Mouse (Mus musculus): Measurements from ENCODE around the gene Kctd3. TPM values are rescaled to one million over a fixed set of nuclear protein-coding genes. Genes with fewer than 3 reads are reported as not detected.
"Not testable (repeated sequence)": the region's sequence is repeated elsewhere in the genome, so short reads cannot be mapped to it uniquely, and the experiment has no call there.

Kctd3 gene
- polyA plus RNA-seq, 1 experiment from 2014 or later: 54.1 TPM

- no peak overlapping the region for H3K9ac ChIP-seq
- H3K27me3 ChIP-seq (ENCODE audit: control insufficient read depth, insufficient read depth, low read length): no peaks in the 10 kb centered on the region
- H3K9me3 ChIP-seq (ENCODE audit: control insufficient read depth, low read length): no peaks in the 10 kb centered on the region
- WGBS: 76% methylated on average over 3 of the region's 3 CpGs
- ATAC-seq (ENCODE audit: low FRiP score) (no peak), DNase-seq (ENCODE audit: low spot score) (no peak)
- H3K4me3 ChIP-seq (replicated peaks; ENCODE audit: low read length): no peak overlapping the region
- no peak overlapping the region for H3K27ac ChIP-seq
- H3K36me3 ChIP-seq (replicated peaks; ENCODE audit: control insufficient read depth, insufficient read depth): no peaks in the 10 kb centered on the region
- H3K4me1 ChIP-seq (replicated peaks; ENCODE audit: control insufficient read depth, insufficient read depth, low read length): no peaks in the 10 kb centered on the region
- no peak overlapping the region for H3K4me2 ChIP-seq (replicated peaks)
Measured at GRCm38 (mm10) chr1:189046831-189047230, 39.2 kb upstream of the Kctd3 start.

- Histone ChIP-seq H3K27me3 (ENCODE audit: control insufficient read depth, insufficient read depth, low read length) (no peaks in the 10 kb centered on the region), H3K4me3 (replicated peaks; ENCODE audit: low read length) (no peak overlapping the region), H3K9ac (no peak overlapping the region), H3K4me2 (replicated peaks) (no peak overlapping the region), H3K9me3 (ENCODE audit: control insufficient read depth, low read length) (no peaks in the 10 kb centered on the region), H3K36me3 (replicated peaks; ENCODE audit: control insufficient read depth, insufficient read depth) (no peaks in the 10 kb centered on the region), H3K27ac (no peak overlapping the region), H3K4me1 (replicated peaks; ENCODE audit: control insufficient read depth, insufficient read depth, low read length) (no peaks in the 10 kb centered on the region)
- ATAC-seq (ENCODE audit: low FRiP score) (no peak), DNase-seq (ENCODE audit: low spot score) (no peak)
- 90% methylated on average over 3 of the region's 3 CpGs for WGBS
Measured at GRCm38 (mm10) chr1:189046301-189046700, 38.7 kb upstream of the Kctd3 start.

- Histone ChIP-seq H3K4me2 (replicated peaks) (no peak overlapping the region), H3K4me3 (replicated peaks; ENCODE audit: low read length) (no peak overlapping the region), H3K27ac (no peak overlapping the region), H3K36me3 (replicated peaks; ENCODE audit: control insufficient read depth, insufficient read depth) (no peaks in the 10 kb centered on the region), H3K9ac (no peak overlapping the region), H3K4me1 (replicated peaks; ENCODE audit: control insufficient read depth, insufficient read depth, low read length) (no peaks in the 10 kb centered on the region), H3K27me3 (ENCODE audit: control insufficient read depth, insufficient read depth, low read length) (no peaks in the 10 kb centered on the region), H3K9me3 (ENCODE audit: control insufficient read depth, low read length) (0 out of 2 replicates have a peak, but pooled peaks cover 4% of the 10 kb centered on the region)
- ATAC-seq (ENCODE audit: low FRiP score): no peak
- WGBS: 92% methylated on average over 12 of the region's 12 CpGs
- DNase-seq (ENCODE audit: low spot score): no peak
Measured at GRCm38 (mm10) chr1:189041261-189041660, 33.6 kb upstream of the Kctd3 start.

DNA sequence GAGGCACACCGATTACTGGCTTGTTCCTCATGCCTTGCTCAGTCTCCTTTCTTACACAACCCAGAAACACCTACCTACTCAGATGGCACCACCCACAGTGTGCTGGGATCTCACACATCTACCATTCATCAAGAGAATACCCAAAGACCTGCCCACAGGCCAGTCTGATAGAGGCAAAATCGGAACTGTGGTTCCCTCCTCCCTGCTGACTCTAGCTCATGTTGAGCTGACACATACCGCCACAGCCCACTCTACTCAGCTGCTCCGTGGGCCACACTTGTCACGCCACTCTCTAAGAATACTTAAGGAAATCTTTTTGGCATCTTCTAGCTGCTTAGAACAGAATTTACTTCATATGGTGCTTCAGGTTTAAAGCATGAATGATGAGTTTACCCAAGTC, 31.7 kb upstream of the Kctd3 start:
- WGBS: 93% methylated on average over 5 of the region's 5 CpGs
- Histone ChIP-seq H3K4me2 (replicated peaks) (no peak overlapping the region), H3K27me3 (ENCODE audit: control insufficient read depth, insufficient read depth, low read length) (no peaks in the 10 kb centered on the region), H3K9ac (no peak overlapping the region), H3K4me1 (replicated peaks; ENCODE audit: control insufficient read depth, insufficient read depth, low read length) (no peaks in the 10 kb centered on the region), H3K36me3 (replicated peaks; ENCODE audit: control insufficient read depth, insufficient read depth) (no peaks in the 10 kb centered on the region), H3K27ac (no peak overlapping the region), H3K9me3 (ENCODE audit: control insufficient read depth, low read length) (0 out of 2 replicates have a peak, but pooled peaks cover 4% of the 10 kb centered on the region), H3K4me3 (replicated peaks; ENCODE audit: low read length) (no peak overlapping the region)
- DNase-seq (ENCODE audit: low spot score) (no peak), ATAC-seq (ENCODE audit: low FRiP score) (no peak)

GRCm38 (mm10) chr1:189032817-189033216, 25.2 kb upstream of the Kctd3 start:
- ATAC-seq (ENCODE audit: low FRiP score); H3K9ac ChIP-seq; H3K27ac ChIP-seq; DNase-seq (ENCODE audit: low spot score); H3K36me3 ChIP-seq (replicated peaks; ENCODE audit: control insufficient read depth, insufficient read depth); H3K4me3 ChIP-seq (replicated peaks; ENCODE audit: low read length); H3K9me3 ChIP-seq (ENCODE audit: control insufficient read depth, low read length); H3K4me2 ChIP-seq (replicated peaks); H3K4me1 ChIP-seq (replicated peaks; ENCODE audit: control insufficient read depth, insufficient read depth, low read length); H3K27me3 ChIP-seq (ENCODE audit: control insufficient read depth, insufficient read depth, low read length): not testable (repeated sequence)
- WGBS: 97% methylated on average over 2 of the region's 2 CpGs

- WGBS: 82% methylated on average over 7 of the region's 7 CpGs
- no peaks in the 10 kb centered on the region for H3K9me3 ChIP-seq (ENCODE audit: control insufficient read depth, low read length)
- H3K9ac ChIP-seq: no peak overlapping the region
- H3K4me2 ChIP-seq (replicated peaks): no peak overlapping the region
- H3K27me3 ChIP-seq (ENCODE audit: control insufficient read depth, insufficient read depth, low read length): no peaks in the 10 kb centered on the region
- DNase-seq (ENCODE audit: low spot score): no peak
- H3K27ac ChIP-seq: no peak overlapping the region
- ATAC-seq (ENCODE audit: low FRiP score): no peak
- no peaks in the 10 kb centered on the region for H3K4me1 ChIP-seq (replicated peaks; ENCODE audit: control insufficient read depth, insufficient read depth, low read length)
- no peaks in the 10 kb centered on the region for H3K36me3 ChIP-seq (replicated peaks; ENCODE audit: control insufficient read depth, insufficient read depth)
- H3K4me3 ChIP-seq (replicated peaks; ENCODE audit: low read length): no peak overlapping the region
Measured at GRCm38 (mm10) chr1:189030975-189031374, 23.3 kb upstream of the Kctd3 start.

DNA sequence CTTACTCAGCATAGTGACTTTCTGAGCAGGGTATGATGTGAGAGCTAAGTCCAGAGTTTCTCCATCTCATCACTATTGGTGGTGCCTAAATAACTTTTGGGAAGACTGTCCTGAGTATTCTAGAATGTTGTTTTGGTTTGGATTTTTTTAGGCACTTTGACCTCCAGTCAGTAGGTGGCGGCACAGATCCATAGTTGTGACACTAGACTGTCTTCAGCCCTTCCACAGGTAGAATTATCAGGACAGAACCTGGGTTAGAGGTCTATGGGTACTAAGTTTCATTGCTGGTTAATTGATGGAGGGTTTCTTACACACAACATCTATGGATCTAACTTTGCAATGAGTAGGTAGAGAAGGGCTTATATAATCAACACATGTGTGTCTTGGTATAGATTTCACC, 20.6 kb upstream of the Kctd3 start:
- ATAC-seq (ENCODE audit: low FRiP score) (no peak), DNase-seq (ENCODE audit: low spot score) (peak; percentile 74)
- no peak overlapping the region for H3K4me3 ChIP-seq (replicated peaks; ENCODE audit: low read length)
- no peaks in the 10 kb centered on the region for H3K27me3 ChIP-seq (ENCODE audit: control insufficient read depth, insufficient read depth, low read length)
- 63% methylated on average over 1 of the region's 1 CpGs for WGBS
- no peaks in the 10 kb centered on the region for H3K9me3 ChIP-seq (ENCODE audit: control insufficient read depth, low read length)
- no peaks in the 10 kb centered on the region for H3K36me3 ChIP-seq (replicated peaks; ENCODE audit: control insufficient read depth, insufficient read depth)
- no peak overlapping the region for H3K9ac ChIP-seq
- H3K4me2 ChIP-seq (replicated peaks): no peak overlapping the region
- H3K4me1 ChIP-seq (replicated peaks; ENCODE audit: control insufficient read depth, insufficient read depth, low read length): no peaks in the 10 kb centered on the region
- H3K27ac ChIP-seq: no peak overlapping the region

DNA sequence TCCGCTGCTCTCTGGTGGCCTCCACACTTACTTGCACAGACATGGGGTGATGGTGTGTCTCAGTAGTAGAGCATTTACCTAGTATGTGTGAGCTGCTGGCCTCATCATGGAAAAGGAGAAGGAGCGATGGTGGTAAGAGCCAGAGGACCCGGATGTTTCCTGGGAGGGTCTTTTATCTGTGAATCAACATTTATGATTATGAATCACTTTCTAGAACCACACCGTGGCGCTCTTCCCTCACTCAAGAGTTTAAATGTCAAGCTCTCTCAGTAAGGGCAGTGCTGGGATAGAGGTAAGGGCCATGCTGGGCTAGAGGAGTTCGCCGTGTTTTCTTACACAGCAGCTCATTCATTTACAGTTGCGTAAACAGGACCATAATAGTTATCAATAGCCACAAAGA, 19.2 kb upstream of the Kctd3 start:
- Histone ChIP-seq H3K27ac (no peak overlapping the region), H3K4me2 (replicated peaks) (no peak overlapping the region), H3K9ac (no peak overlapping the region), H3K27me3 (ENCODE audit: control insufficient read depth, insufficient read depth, low read length) (no peaks in the 10 kb centered on the region), H3K4me1 (replicated peaks; ENCODE audit: control insufficient read depth, insufficient read depth, low read length) (no peaks in the 10 kb centered on the region), H3K36me3 (replicated peaks; ENCODE audit: control insufficient read depth, insufficient read depth) (no peaks in the 10 kb centered on the region), H3K9me3 (ENCODE audit: control insufficient read depth, low read length) (no peaks in the 10 kb centered on the region), H3K4me3 (replicated peaks; ENCODE audit: low read length) (no peak overlapping the region)
- no peak for ATAC-seq (ENCODE audit: low FRiP score)
- WGBS: 61% methylated on average over 8 of the region's 8 CpGs
- peak; percentile 69 for DNase-seq (ENCODE audit: low spot score)

GRCm38 (mm10) chr1:189023701-189024080, 16.1 kb upstream of the Kctd3 start:
- Histone ChIP-seq H3K4me2 (replicated peaks) (no peak overlapping the region), H3K9ac (no peak overlapping the region), H3K4me1 (replicated peaks; ENCODE audit: control insufficient read depth, insufficient read depth, low read length) (no peaks in the 10 kb centered on the region), H3K9me3 (ENCODE audit: control insufficient read depth, low read length) (no peaks in the 10 kb centered on the region), H3K27ac (no peak overlapping the region), H3K4me3 (replicated peaks; ENCODE audit: low read length) (no peak overlapping the region), H3K36me3 (replicated peaks; ENCODE audit: control insufficient read depth, insufficient read depth) (no peaks in the 10 kb centered on the region), H3K27me3 (ENCODE audit: control insufficient read depth, insufficient read depth, low read length) (no peaks in the 10 kb centered on the region)
- no peak for ATAC-seq (ENCODE audit: low FRiP score)
- DNase-seq (ENCODE audit: low spot score): no peak
- WGBS: 89% methylated on average over 1 of the region's 1 CpGs

DNA sequence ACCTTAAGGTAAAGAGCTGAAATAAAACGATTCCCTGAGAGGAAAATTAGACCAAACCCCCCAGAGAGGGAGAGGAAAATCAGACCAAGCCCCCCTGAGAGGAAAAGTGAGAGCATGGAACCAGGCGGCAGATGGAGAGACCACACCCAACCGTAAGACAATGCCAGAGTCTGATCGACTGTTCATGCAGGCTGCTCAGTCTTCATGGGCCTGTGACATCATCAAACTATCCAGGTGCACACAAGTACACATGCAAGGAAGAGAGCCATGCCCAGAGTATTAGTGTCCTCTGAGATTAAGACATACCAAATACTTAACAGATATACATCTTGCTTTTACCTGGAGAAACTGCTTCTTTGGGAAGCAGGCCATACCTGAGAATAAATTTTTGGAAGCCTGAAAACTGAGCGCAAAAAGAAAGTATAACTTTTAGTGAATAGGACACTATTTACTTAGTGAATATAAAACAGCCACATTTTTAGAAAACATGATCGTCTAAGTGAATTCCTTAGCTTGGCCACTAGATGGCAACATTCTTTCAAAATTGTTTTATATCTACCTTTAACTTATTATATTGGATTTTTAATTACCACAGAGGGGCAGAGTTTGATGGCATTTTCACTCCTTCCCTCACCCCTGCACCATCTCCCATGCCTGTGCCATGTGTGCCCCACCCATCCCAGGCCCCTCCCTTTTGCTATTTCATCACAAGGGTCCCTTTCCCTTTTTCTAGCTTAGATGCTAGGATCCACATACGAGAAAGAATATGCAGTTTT, 15.5 kb upstream of the Kctd3 start:
- DNase-seq (ENCODE audit: low spot score) (peak; percentile 75), ATAC-seq (ENCODE audit: low FRiP score) (no peak)
- no peaks in the 10 kb centered on the region for H3K9me3 ChIP-seq (ENCODE audit: control insufficient read depth, low read length)
- WGBS: 47% methylated on average over 7 of the region's 7 CpGs
- no peak overlapping the region for H3K4me3 ChIP-seq (replicated peaks; ENCODE audit: low read length)
- H3K9ac ChIP-seq: no peak overlapping the region
- H3K36me3 ChIP-seq (replicated peaks; ENCODE audit: control insufficient read depth, insufficient read depth): no peaks in the 10 kb centered on the region
- H3K27ac ChIP-seq: no peak overlapping the region
- H3K4me1 ChIP-seq (replicated peaks; ENCODE audit: control insufficient read depth, insufficient read depth, low read length): no peaks in the 10 kb centered on the region
- H3K4me2 ChIP-seq (replicated peaks): no peak overlapping the region
- no peaks in the 10 kb centered on the region for H3K27me3 ChIP-seq (ENCODE audit: control insufficient read depth, insufficient read depth, low read length)

Measured in hindbrain, embryonic 14.5 days (tissue).